Mouse (Mus musculus): ENCODE data around the gene Ces1h. TPM values are rescaled to one million over a fixed set of nuclear protein-coding genes. Genes with fewer than 3 reads are reported as not detected.
"Not testable (repeated sequence)": the region's sequence is repeated elsewhere in the genome, so short reads cannot be mapped to it uniquely, and the experiment has no call there.

The Ces1h gene
- total RNA-seq (2015; ENCODE audit: low replicate concordance): not detected in 2 replicates
- total RNA-seq (2017; ENCODE audit: low replicate concordance): not detected in 2 replicates

DNA sequence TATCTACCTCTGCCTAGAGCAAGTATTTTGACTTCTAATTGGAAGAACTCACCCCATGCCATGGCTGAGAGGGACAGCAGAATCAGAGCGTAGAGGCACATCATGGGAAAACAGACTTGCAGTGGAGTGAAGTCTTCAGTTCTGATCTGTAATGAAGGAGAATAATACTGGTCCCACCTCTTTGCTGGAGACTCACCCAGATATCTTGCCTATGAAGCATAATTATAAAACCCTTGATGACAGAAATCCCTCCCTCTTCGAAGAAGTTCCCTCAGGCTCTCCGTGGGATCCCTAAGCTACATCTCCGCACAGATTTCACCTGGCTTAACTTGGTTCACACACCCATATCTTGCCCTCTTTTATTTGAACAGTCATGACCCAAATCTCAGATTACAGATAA, at the start of gene Ces1h:
Gene Ces1h, minus strand, starts transcription at position 101 of the 400 bp plus-strand sequence.
- ATAC-seq (replicated peaks; ENCODE audit: low FRiP score, poor library complexity, severe bottlenecking): no peak

DNA sequence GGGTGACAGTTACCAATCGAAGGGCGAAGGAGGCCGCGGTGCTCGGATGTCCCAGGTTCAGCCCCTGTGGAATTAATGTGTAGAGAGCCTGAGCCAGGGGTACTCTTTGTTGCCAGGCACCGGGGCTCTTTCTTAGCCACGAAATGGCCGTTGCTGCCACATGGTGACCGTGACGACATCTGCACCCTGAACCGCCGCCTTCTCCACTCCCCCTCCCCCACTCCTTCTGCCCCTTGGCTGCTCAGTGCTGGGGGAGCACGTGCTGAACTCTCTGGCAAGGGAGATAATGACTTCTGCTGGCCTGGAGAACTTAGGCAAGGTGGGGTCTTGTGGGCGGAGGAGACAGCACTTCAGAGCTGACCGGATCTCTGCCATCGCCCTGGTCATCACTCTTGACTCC, 47.7 kb upstream of the Ces1h start:
- no peak for ATAC-seq (replicated peaks; ENCODE audit: low FRiP score, poor library complexity, severe bottlenecking)

DNA sequence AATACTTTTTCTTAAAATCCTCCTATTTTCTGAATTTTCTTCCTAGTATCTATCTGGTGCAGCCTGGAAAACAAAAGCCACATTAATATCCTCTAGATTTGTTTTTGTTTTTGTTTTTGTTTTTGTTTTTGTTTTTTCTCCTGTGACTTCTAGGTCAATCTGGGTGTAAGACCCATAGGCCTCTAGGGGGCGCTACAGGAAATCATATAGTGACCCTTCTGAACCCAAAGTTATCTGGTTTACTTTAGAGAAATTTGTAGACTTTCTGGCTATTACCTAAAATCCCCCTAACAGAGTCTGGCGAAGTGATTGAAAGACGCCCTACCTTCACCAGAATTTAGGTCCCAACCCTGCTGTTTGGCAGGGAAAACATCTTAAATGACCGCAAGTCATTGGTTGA, 35.9 kb upstream of the Ces1h start:
- no peak for ATAC-seq (replicated peaks; ENCODE audit: low FRiP score, poor library complexity, severe bottlenecking)

DNA sequence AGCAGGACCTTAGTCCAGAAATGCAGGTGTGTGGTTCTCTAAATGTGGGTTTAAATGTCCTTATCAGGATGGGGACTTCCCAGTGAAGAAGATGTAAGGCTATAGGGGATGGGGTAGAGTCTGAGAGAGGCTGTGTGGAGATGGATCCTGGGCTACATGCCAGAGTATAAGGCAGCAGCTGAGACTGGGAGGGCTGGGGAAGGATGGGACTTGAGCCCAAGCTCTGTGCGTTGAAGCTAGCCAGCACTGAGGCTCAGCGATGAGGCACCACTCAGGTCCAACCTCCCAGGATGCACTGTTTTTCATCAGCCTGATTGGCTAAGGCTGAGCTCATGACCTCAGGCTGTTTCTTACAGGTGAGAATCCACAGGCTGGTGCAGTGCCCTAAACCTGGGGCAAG, 29.3 kb upstream of the Ces1h start:
- ATAC-seq (replicated peaks; ENCODE audit: low FRiP score, poor library complexity, severe bottlenecking): no peak

DNA sequence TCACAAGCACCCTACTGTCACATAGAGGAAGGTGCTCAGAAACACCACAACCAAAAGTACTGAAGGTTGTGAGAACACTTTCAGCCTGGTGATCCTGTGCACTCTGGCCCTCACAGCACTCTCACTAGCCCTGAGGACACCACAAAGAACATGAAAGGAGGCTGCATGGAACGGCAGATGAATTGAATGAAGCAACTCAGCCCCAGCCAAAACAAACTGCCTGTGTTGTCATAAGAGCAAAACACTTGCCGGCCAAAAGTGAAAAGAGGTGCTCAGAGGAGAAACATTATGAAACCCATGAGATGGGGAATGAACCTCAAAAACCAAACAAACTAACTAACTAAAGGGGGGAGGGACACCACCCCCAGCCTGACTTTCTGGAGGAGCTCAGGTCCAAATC, 20.2 kb upstream of the Ces1h start:
- ATAC-seq (replicated peaks; ENCODE audit: low FRiP score, poor library complexity, severe bottlenecking): no peak

DNA sequence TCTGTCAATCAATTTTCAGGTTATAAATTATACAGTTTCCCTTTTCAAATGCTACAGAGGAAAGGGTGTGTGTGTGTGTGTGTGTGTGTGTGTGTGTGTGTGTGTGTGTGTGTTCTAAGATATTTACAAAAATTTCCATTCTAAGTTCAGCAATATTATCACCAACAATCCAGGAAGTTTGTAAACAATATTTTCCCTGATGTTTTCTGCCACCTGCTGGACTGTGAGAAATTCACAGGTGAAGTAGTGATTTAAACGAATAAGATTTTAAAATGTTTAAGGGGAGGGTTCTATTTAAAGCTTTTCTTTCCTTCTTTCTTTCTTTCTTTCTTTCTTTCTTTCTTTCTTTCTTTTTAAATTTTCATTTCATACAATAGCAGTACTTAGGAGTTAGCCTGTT, 18.5 kb upstream of the Ces1h start:
- ATAC-seq (replicated peaks; ENCODE audit: low FRiP score, poor library complexity, severe bottlenecking): no peak

DNA sequence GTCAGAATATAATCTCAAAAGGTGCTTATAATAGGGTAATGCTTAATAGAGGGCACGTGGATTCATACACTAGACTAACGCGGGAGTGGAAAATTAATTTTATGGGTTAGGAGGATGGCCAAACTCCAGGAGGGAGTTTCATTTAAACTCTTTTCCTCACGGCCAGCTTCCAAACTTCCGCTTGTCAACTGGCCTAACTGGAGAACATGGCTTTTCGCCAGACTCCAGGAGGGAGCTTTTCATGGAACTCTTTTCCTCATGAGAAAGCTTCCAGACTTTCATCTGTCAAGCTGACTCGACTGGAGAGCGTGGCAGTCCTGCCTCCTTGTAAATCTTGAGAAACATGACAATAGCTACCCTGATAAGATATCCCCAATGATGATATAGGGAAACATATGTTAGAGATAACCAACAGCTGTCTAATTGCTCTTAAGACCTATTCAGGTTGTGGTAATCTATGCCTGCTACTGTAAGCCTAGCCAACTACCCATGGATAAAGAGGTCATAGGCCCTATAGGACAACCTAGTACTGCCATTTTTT, 14.6 kb upstream of the Ces1h start:
- not testable (repeated sequence) for ATAC-seq (replicated peaks; ENCODE audit: low FRiP score, poor library complexity, severe bottlenecking)

DNA sequence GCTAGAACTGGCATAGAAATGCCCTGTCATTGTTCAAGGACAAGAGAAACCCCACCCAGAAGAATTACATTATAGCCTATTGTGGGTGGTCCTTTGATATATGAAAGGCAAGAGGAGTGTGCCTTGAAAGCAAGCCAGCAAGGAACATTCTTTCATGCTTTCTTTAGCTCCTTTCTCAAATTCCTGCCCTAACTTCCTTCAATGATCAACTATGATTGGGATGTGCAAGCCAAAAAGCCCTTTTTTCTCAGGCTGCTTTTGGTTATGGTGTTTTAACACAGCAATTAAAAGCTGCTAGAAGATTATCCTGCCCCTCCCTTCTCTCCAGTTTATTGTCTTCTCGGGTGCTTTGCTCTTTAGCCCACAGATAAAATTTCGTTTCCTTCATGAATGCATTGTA, 10.0 kb downstream of the Ces1h start:
- no peak for ATAC-seq (replicated peaks; ENCODE audit: low FRiP score, poor library complexity, severe bottlenecking)

DNA sequence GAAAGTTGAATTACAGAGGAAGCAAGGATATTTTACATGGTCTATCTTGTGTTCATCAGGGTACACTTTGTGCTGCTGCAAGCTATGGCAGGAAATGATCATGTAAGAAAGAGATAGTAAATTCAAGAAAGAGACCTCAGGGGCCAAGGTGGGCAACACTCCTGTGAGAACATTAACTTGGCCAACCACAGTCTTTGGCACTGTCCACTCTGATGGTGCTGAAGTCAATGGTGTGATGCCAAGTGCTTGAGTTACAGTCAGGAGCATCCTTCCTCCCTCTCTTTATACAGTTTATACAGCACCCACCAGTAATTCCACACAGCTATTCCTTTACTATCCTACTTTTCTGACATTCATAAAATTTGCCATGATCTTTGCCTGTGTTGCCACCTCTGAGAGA, 19.4 kb downstream of the Ces1h start:
- no peak for ATAC-seq (replicated peaks; ENCODE audit: low FRiP score, poor library complexity, severe bottlenecking)

DNA sequence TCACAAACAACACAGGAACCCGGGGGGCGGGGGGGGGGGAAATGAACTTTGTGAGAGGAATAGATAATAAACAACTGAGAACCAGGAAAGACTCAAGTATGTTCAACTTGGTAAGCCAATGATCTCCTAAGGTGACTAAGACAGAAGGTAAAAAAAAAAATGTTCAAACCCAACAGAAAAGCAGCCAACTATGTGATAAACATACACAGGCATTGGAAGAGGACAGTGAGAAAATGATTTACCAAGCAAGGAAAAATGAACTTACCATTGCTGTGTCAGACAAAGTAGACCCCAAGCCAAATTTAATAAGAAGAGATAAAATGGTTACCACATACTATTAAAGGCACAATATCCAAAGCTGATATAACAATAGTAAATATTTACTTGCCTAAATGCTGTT, 40.0 kb downstream of the Ces1h start:
- no peak for ATAC-seq (replicated peaks; ENCODE audit: low FRiP score, poor library complexity, severe bottlenecking)

DNA sequence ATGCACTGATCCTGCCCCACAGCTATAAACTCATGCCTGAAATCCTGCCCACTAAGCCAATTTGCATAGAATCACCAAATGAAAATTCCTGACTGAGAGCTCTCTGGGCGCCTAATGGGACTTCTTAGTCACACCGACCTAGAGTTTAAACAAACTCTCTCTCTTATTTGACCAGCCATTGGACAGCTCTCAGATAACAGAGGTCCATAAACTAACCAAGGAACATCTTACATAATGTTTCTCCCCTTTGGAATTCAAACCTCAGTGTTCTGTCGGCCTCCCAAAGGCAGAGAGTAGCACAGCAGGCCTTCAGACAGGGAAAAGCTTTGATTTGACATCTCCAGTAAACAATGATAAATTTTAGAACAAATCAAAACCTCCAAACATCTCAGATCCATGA, 42.3 kb downstream of the Ces1h start, which contains the start of gene Ces1g:
Gene Ces1g, minus strand, starts transcription at position 102 of the 400 bp plus-strand sequence.
- no peak for ATAC-seq (replicated peaks; ENCODE audit: low FRiP score, poor library complexity, severe bottlenecking)

DNA sequence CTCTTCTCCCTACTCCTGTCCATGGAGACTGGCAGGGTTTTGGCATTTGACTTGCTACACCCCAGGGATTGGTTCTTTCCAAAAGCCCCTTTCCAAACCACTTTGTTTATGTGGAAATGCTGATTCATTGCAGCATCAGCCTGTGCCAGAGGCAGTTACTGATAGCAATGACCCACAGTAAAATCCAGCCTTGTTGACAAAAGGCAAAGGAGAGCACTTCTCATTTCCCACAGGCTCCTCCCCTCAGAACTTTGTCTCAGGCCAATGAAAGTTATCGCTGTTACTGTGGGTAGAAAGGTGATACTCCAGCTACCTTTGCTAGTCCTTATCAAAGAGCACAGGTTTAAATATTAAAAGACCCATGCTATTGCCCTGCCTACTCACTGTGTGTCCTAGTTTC, 46.8 kb downstream of the Ces1h start:
- ATAC-seq (replicated peaks; ENCODE audit: low FRiP score, poor library complexity, severe bottlenecking): no peak

DNA sequence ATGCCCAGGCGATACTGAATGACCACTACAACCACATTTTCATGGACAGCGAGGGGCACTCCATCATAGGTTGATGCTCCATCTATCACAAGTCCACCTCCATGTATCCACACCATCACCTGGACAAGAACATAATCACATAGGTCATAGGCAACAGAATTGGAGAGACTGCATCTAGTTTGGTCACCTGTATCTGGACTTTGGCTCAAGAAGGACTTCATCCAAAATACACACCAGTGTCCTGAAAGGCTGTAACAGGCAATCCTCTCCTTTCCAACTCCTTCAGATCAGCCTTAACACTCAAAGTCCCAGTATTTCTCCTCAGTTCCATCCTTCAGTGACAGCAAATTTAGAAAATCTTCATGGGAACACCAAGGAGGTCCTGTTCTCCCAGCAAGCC, 48.4 kb downstream of the Ces1h start:
- no peak for ATAC-seq (replicated peaks; ENCODE audit: low FRiP score, poor library complexity, severe bottlenecking)

DNA sequence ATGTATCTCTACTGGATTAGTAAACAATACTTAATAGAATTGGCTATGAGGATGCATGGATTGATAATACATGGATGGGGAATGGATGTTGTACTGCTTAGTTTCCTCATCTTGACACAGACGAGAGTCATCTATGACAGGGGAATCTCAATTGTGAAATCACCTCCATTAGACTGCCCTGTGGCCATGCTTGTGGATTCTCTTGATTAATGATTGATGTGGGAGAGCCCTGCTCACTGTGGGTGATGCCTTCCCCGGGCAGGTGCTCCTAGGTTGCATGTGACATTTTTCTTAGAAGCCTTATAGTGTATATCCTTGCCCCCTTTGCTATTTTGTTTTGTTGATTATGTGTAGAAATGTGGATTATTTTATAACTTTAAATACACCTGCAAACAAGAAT, 54.4 kb downstream of the Ces1h start:
- no peak for ATAC-seq (replicated peaks; ENCODE audit: low FRiP score, poor library complexity, severe bottlenecking)

DNA sequence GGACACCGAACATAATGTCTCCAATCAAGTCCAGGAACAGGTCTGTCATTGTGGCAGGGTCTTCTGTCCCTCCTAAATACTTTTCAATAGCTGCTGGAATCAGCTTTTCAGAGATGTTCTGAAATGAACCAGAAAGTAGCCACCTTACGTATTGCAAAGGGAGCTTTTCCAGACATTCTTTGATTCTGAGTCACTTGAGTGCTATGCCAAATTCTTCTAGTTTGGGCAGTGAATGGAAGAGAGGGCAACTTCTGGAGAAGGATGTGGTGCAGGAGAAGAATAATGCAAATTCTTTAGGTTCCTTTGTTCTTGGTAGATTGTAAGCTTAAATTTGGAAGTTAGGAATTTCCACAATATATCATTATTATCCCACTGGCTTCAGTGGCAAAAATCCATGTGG, 62.5 kb downstream of the Ces1h start:
- ATAC-seq (replicated peaks; ENCODE audit: low FRiP score, poor library complexity, severe bottlenecking): no peak

DNA sequence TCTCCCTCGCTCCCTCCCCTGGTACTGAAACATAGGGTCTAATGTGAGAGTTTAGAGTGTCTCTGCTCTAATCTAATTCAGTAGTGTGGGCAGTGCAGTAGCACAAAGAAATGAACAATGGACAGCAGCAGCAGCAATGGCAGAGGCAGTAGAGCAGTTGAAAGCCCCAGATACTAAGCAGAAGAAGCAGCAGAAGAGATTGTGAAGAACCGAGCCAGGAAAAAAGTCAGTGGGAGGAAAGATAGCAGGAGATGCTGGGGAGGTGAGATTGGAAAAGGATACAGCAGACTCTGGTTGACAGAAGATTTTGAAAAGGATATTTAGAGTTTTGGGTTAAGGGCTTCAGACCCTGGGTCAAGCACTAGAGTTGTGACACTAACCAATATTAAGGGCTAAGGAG, 64.0 kb downstream of the Ces1h start:
- ATAC-seq (replicated peaks; ENCODE audit: low FRiP score, poor library complexity, severe bottlenecking): no peak

Other genes with a start within 250 kb of the Ces1h start
- 2.5 TPM in 1 of 2 replicates, not detected in the other for gene Ces1c, start 248.4 kb downstream of the Ces1h start, total RNA-seq (2015; ENCODE audit: low replicate concordance)
- gene Ces1c, start 248.4 kb downstream of the Ces1h start, total RNA-seq (2017; ENCODE audit: low replicate concordance): not detected in 2 replicates
- gene Ces1d, start 181.9 kb downstream of the Ces1h start, total RNA-seq (2015; ENCODE audit: low replicate concordance): not detected in 2 replicates
- gene Ces1d, start 181.9 kb downstream of the Ces1h start, total RNA-seq (2017; ENCODE audit: low replicate concordance): 2.1 TPM in 1 of 2 replicates, not detected in the other
- not detected in 2 replicates for gene Ces1e, start 150.1 kb downstream of the Ces1h start, total RNA-seq (2015; ENCODE audit: low replicate concordance)
- not detected in 2 replicates for gene Ces1e, start 150.1 kb downstream of the Ces1h start, total RNA-seq (2017; ENCODE audit: low replicate concordance)
- not detected in 2 replicates for gene Ces1f, start 100.0 kb downstream of the Ces1h start, total RNA-seq (2015; ENCODE audit: low replicate concordance)
- gene Ces1f, start 100.0 kb downstream of the Ces1h start, total RNA-seq (2017; ENCODE audit: low replicate concordance): not detected in 2 replicates
- gene Ces1g, start 42.4 kb downstream of the Ces1h start, total RNA-seq (2015; ENCODE audit: low replicate concordance): not detected in 2 replicates
- gene Ces1g, start 42.4 kb downstream of the Ces1h start, total RNA-seq (2017; ENCODE audit: low replicate concordance): not detected in 2 replicates
- gene Ces5a, start 156.1 kb upstream of the Ces1h start, total RNA-seq (2015; ENCODE audit: low replicate concordance): not detected in 2 replicates
- gene Ces5a, start 156.1 kb upstream of the Ces1h start, total RNA-seq (2017; ENCODE audit: low replicate concordance): not detected in 2 replicates

Data from erythroid progenitor cell, adult 5-6 weeks (primary cell).